Mouse (Mus musculus): ENCODE measurements around the gene Ccnb1. TPM values are rescaled to one million over a fixed set of nuclear protein-coding genes. Genes with fewer than 3 reads are reported as not detected.
A peak's percentile ranks its signal among the peaks of the same experiment; 100 is the strongest.
"Not testable (repeated sequence)": the region's sequence is repeated elsewhere in the genome, so short reads cannot be mapped to it uniquely, and the experiment has no call there.

Ccnb1 gene
- polyA plus RNA-seq, 1 experiment from 2014 or later = 208 TPM

GRCm38 (mm10) chr13:100731462-100732046, 54.8 kb downstream of the Ccnb1 start:
- Histone ChIP-seq H3K27ac (peak overlapping the region; percentile 94; the same call in 1 of the 2 replicates), H3K4me2 (peak overlapping the region; percentile 62), H3K4me1 (peaks cover 13% of the 10 kb centered on the region)
- not testable (repeated sequence) for H3K4me3 ChIP-seq (replicated peaks); H3K9me3 ChIP-seq; H3K27me3 ChIP-seq (replicated peaks); H3K9ac ChIP-seq; ATAC-seq (ENCODE audit: insufficient read depth, low FRiP score, low read depth); H3K36me3 ChIP-seq
- WGBS = 81% methylated on average over 6 of the region's 6 CpGs

DNA sequence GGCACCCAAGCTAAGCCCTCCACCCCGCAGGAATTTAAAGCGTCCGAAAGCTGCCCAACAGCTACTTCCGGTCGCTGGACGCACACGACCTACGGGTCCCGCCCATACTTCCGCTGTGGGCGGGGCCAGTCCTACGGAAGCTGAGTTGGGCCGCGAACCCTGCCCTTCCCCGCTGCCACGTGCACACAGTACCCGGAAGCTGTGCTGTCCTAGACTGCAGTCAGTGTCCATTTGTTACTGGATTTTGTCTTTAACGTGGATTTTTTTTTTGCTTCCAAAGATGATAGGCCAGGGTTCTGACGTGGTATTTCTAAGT, 55.6 kb downstream of the Ccnb1 start, which contains the start of gene Cdk7:
TSS of gene Cdk7 (minus strand) at position 79 of the 316 bp plus-strand sequence.
- Histone ChIP-seq H3K9ac (peak within 1 kb of the TSS; percentile 70), H3K9me3 (no peaks in the 10 kb centered on the region), H3K4me3 (replicated peaks) (peak within 1 kb of the TSS; percentile 85), H3K27ac (peak within 1 kb of the TSS; percentile 94), H3K36me3 (peaks cover 5% of the 10 kb centered on the region), H3K4me2 (peak within 1 kb of the TSS; percentile 62), H3K27me3 (replicated peaks) (no peaks in the 10 kb centered on the region), H3K4me1 (peaks cover 13% of the 10 kb centered on the region)
- WGBS = 0% methylated on average over 19 of the region's 19 CpGs
- peak; percentile 99 for ATAC-seq (ENCODE audit: insufficient read depth, low FRiP score, low read depth)

- Histone ChIP-seq H3K4me2 (peak overlapping the region; percentile 62), H3K36me3 (peaks cover 6% of the 10 kb centered on the region), H3K4me1 (peaks cover 13% of the 10 kb centered on the region), H3K9ac (peak overlapping the region; percentile 70), H3K9me3 (no peaks in the 10 kb centered on the region), H3K4me3 (replicated peaks) (peak overlapping the region; percentile 85), H3K27ac (peak overlapping the region; percentile 94), H3K27me3 (replicated peaks) (no peaks in the 10 kb centered on the region)
- no peak for ATAC-seq (ENCODE audit: insufficient read depth, low FRiP score, low read depth)
- under 1% methylated on average over 30 of the region's 30 CpGs for WGBS
Measured at GRCm38 (mm10) chr13:100730153-100730860, 56.1 kb downstream of the Ccnb1 start.

Other genes with a start within 250 kb of the Ccnb1 start
- 58.9 and 70.3 TPM in 2 replicates for gene Ocln, start 233.9 kb downstream of the Ccnb1 start, polyA plus RNA-seq (2015; fragmentation: Nextera tagmentation; extraction: Ambion mirVana)
- 19.5 and 24.8 TPM in 2 replicates for gene Marveld2, start 169.6 kb downstream of the Ccnb1 start, polyA plus RNA-seq (2015; fragmentation: Nextera tagmentation; extraction: Ambion mirVana)
- gene Ak6, start 135.6 kb downstream of the Ccnb1 start, polyA plus RNA-seq (2015; fragmentation: Nextera tagmentation; extraction: Ambion mirVana) = 255 and 261 TPM in 2 replicates
- 17.9 and 19.0 TPM in 2 replicates for gene Rad17, start 135.5 kb downstream of the Ccnb1 start, polyA plus RNA-seq (2015; fragmentation: Nextera tagmentation; extraction: Ambion mirVana)
- 8.5 and 11.3 TPM in 2 replicates for gene Taf9, start 135.0 kb downstream of the Ccnb1 start, polyA plus RNA-seq (2015; fragmentation: Nextera tagmentation; extraction: Ambion mirVana)
- 8.7 and 9.4 TPM in 2 replicates for gene Ccdc125, start 116.9 kb downstream of the Ccnb1 start, polyA plus RNA-seq (2015; fragmentation: Nextera tagmentation; extraction: Ambion mirVana)
- gene Cdk7, start 55.6 kb downstream of the Ccnb1 start, polyA plus RNA-seq (2015; fragmentation: Nextera tagmentation; extraction: Ambion mirVana) = 75.6 and 81.7 TPM in 2 replicates
- 184 TPM in 2 replicates for gene Mrps36, start 41.9 kb downstream of the Ccnb1 start, polyA plus RNA-seq (2015; fragmentation: Nextera tagmentation; extraction: Ambion mirVana)
- gene Cenph, start 10.7 kb downstream of the Ccnb1 start, polyA plus RNA-seq (2015; fragmentation: Nextera tagmentation; extraction: Ambion mirVana) = 28.0 and 33.9 TPM in 2 replicates
- 58.4 and 64.3 TPM in 2 replicates for gene Slc30a5, start 46.9 kb upstream of the Ccnb1 start, polyA plus RNA-seq (2015; fragmentation: Nextera tagmentation; extraction: Ambion mirVana)

All from stomach, embryonic 15.5 days (tissue).